Mouse (Mus musculus): ENCODE results near the gene Lsamp. TPM values are rescaled to one million over a fixed set of nuclear protein-coding genes. Genes with fewer than 3 reads are reported as not detected.

The Lsamp gene
- polyA plus RNA-seq, 1 experiment from 2014 or later: 8.4 TPM

DNA sequence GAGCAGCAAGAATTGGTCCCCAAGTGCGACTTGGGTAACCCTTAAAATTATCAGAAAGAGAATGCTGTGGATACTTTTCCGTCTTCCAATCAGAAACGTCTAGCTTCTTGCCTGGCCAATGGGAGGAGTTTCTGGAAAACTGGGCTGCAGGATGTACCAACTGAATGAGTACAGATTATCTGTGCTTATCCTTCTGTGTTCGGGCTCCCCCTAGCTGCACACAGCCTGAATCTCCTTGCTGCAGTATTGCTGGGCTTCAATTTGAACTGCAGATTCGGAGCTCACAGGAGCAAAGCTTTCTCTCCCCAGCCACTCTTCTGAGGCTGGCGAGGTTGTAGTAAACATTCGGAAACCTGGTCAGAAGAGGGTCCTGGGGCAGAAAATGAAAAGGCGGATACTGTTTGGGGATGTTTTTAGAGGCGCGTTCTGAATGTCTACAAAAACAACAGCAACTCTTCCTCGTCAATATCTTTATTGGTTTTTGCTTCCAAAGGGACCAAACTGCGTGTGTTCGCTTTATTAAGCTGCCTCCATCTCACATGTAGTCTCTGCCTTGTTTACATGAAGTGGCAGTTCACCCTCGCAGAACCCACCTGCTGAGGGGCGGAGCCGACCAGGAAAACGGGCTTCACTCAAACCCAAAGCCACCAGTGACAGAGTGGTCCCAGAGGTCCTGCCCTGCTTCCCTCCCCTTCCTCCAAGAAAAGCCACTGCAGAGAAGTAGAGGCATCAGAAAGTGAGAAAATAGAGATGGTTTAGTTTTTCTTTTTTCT, 984.1 kb downstream of the Lsamp start:
- WGBS: 19% methylated on average over 17 of the region's 17 CpGs
- Histone ChIP-seq H3K4me2 (replicated peaks) (peak overlapping the region; percentile 50), H3K36me3 (no peaks in the 10 kb centered on the region), H3K9ac (no peak overlapping the region), H3K27me3 (no peaks in the 10 kb centered on the region), H3K9me3 (replicated peaks) (no peaks in the 10 kb centered on the region), H3K27ac (replicated peaks) (no peak overlapping the region), H3K4me3 (replicated peaks) (peak overlapping the region; percentile 30), H3K4me1 (no peaks in the 10 kb centered on the region)
- peak; percentile 88 for ATAC-seq (ENCODE audit: insufficient number of reproducible peaks, low FRiP score, low TSS enrichment, low read depth)

DNA sequence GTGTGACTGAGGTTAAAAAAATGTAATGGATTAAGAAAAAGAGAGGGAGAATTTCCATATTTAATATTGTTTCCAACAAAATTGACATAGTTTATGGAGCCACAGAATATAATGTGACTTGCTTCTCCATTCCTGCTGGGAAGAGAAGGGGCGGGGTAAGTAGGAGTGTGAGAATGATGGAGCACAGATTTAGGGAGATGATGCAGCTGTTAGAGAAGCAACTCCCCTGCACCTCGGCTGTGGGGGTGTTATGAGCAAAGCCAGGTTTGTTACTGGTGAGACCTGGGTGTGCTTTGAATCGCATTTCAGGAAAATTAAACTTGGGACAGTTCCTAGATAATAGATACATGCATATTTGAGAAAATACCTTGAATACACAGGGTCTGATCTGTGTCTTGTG, 987.2 kb downstream of the Lsamp start:
- no peak for ATAC-seq (ENCODE audit: insufficient number of reproducible peaks, low FRiP score, low TSS enrichment, low read depth)
- 68% methylated on average over 3 of the region's 3 CpGs for WGBS
- H3K9ac ChIP-seq: no peak overlapping the region
- no peaks in the 10 kb centered on the region for H3K36me3 ChIP-seq
- no peak overlapping the region for H3K27ac ChIP-seq (replicated peaks)
- H3K27me3 ChIP-seq: no peaks in the 10 kb centered on the region
- H3K9me3 ChIP-seq (replicated peaks): no peaks in the 10 kb centered on the region
- H3K4me1 ChIP-seq: no peaks in the 10 kb centered on the region
- no peak overlapping the region for H3K4me2 ChIP-seq (replicated peaks)
- H3K4me3 ChIP-seq (replicated peaks): no peak overlapping the region

DNA sequence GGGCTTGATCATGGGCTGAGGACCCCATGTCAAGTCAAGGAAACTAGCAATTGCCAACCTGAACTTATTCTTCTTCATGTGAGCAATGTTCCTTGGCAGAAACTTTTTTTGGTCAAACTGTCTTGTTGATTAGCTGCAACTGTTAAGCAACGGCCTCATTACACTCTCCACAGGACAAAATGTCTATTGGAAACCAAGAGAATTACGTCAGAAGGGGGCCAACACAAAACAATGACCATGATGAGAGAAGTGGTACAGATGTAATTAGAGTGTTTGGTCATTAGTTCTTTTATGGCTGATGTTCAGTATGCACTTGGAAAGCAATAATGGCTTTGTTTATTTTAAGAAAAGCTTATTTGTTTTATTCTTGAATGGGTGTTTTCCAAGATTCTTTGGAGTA, 989.9 kb downstream of the Lsamp start:
- WGBS: 73% methylated on average over 2 of the region's 2 CpGs
- no peaks in the 10 kb centered on the region for H3K27me3 ChIP-seq
- no peaks in the 10 kb centered on the region for H3K36me3 ChIP-seq
- H3K4me2 ChIP-seq (replicated peaks): no peak overlapping the region
- no peak overlapping the region for H3K27ac ChIP-seq (replicated peaks)
- no peak overlapping the region for H3K9ac ChIP-seq
- H3K4me3 ChIP-seq (replicated peaks): no peak overlapping the region
- H3K4me1 ChIP-seq: no peaks in the 10 kb centered on the region
- ATAC-seq (ENCODE audit: insufficient number of reproducible peaks, low FRiP score, low TSS enrichment, low read depth): no peak
- H3K9me3 ChIP-seq (replicated peaks): no peaks in the 10 kb centered on the region

DNA sequence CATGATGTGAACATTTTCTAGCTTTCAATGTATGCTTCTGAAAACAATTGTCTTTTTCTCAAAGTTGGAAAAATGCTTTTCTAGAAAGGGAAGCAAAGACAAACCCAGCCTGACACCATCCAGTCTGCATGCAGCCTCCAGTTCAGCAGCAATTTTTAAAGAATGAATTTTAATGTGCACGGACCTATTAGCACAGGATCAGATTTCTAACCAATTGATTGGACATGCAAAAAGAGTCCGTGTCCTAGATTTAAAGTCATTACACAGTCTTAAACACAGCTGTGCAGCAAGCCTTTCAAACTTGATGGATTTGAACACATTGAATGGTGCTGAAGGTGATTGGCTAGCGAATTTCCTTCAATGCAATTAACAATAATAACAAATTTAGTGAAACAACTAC, 998.9 kb downstream of the Lsamp start:
- 26% methylated on average over 3 of the region's 3 CpGs for WGBS
- no peak for ATAC-seq (ENCODE audit: insufficient number of reproducible peaks, low FRiP score, low TSS enrichment, low read depth)
- H3K4me2 ChIP-seq (replicated peaks): no peak overlapping the region

DNA sequence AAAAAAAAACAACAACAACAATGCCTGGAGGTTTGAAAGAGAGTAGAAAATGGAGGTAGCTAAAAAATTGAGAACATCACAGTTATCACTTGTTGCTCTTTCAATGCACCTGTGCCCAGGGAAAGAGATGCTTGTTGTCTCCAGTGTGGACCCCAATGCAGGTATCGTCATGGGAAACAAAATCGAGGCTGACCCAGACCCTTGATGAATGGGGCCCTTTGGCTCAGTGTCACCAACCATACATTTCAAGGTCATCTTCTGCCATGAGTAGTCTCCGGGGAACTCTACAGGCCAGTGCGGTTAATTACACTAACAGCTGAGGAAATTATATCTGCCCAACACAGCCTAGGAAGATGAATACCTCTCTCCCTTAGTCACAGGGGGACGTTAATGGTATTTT, 1023.4 kb downstream of the Lsamp start:
- Histone ChIP-seq H3K36me3 (no peaks in the 10 kb centered on the region), H3K4me3 (replicated peaks) (no peak overlapping the region), H3K27ac (replicated peaks) (no peak overlapping the region), H3K4me2 (replicated peaks) (no peak overlapping the region), H3K9ac (no peak overlapping the region), H3K4me1 (no peaks in the 10 kb centered on the region), H3K9me3 (replicated peaks) (no peaks in the 10 kb centered on the region), H3K27me3 (no peaks in the 10 kb centered on the region)
- no peak for ATAC-seq (ENCODE audit: insufficient number of reproducible peaks, low FRiP score, low TSS enrichment, low read depth)
- 75% methylated on average over 5 of the region's 5 CpGs for WGBS

More for the DNA sequence above, 998.9 kb downstream of the Lsamp start:
- no peak overlapping the region for H3K4me3 ChIP-seq (replicated peaks)
- H3K4me1 ChIP-seq: no peaks in the 10 kb centered on the region
- no peaks in the 10 kb centered on the region for H3K27me3 ChIP-seq
- no peaks in the 10 kb centered on the region for H3K9me3 ChIP-seq (replicated peaks)
- H3K27ac ChIP-seq (replicated peaks): no peak overlapping the region
- no peak overlapping the region for H3K9ac ChIP-seq
- no peaks in the 10 kb centered on the region for H3K36me3 ChIP-seq

DNA sequence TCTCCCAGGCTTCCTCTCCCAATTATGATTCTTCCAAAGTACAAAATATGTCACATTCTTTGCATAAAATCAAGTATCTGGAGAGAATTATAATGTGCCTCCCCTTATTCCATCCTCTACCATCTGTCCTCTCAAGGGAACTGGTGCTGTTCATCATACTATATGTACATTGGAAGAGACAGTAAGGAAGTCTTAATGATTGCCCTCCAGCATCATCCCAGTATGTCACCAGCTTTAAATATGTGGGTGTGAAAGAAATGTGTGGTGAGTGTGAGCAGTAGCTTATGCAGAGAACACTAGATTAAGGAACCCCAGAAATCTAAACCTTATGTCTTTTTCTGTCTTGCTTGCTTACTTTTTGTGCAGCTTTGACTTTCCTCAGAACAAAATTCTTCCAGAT, 1050.6 kb downstream of the Lsamp start:
- no peak overlapping the region for H3K4me3 ChIP-seq (replicated peaks)
- no peaks in the 10 kb centered on the region for H3K9me3 ChIP-seq (replicated peaks)
- no peaks in the 10 kb centered on the region for H3K36me3 ChIP-seq
- H3K27me3 ChIP-seq: no peaks in the 10 kb centered on the region
- no peak overlapping the region for H3K4me2 ChIP-seq (replicated peaks)
- no peak for ATAC-seq (ENCODE audit: insufficient number of reproducible peaks, low FRiP score, low TSS enrichment, low read depth)
- H3K9ac ChIP-seq: no peak overlapping the region
- no peaks in the 10 kb centered on the region for H3K4me1 ChIP-seq
- H3K27ac ChIP-seq (replicated peaks): no peak overlapping the region

DNA sequence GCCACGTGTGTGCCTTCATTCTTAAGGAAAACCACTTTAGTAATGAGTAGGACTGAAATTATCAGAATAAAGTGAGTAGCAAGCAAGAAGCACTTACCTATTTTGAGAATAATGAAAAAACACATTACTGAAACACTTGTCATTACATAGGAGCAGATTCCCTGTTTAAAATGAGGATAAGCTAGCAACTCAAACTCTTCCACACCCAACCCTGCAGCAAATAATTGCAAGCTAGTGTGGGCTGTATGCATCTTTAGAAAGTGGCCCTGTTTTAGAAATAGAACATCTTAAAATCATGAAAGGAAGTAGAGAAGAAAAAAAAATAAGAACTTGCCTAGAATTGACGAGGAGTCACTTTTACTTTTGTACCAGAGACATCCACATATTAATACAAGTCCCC, 1057.5 kb downstream of the Lsamp start:
- no peak overlapping the region for H3K4me2 ChIP-seq (replicated peaks)
- no peak overlapping the region for H3K9ac ChIP-seq
- no peak for ATAC-seq (ENCODE audit: insufficient number of reproducible peaks, low FRiP score, low TSS enrichment, low read depth)
- WGBS: 59% methylated on average over 2 of the region's 2 CpGs
- no peaks in the 10 kb centered on the region for H3K27me3 ChIP-seq
- H3K4me1 ChIP-seq: no peaks in the 10 kb centered on the region
- no peak overlapping the region for H3K4me3 ChIP-seq (replicated peaks)
- H3K36me3 ChIP-seq: no peaks in the 10 kb centered on the region
- H3K27ac ChIP-seq (replicated peaks): no peak overlapping the region
- H3K9me3 ChIP-seq (replicated peaks): no peaks in the 10 kb centered on the region

DNA sequence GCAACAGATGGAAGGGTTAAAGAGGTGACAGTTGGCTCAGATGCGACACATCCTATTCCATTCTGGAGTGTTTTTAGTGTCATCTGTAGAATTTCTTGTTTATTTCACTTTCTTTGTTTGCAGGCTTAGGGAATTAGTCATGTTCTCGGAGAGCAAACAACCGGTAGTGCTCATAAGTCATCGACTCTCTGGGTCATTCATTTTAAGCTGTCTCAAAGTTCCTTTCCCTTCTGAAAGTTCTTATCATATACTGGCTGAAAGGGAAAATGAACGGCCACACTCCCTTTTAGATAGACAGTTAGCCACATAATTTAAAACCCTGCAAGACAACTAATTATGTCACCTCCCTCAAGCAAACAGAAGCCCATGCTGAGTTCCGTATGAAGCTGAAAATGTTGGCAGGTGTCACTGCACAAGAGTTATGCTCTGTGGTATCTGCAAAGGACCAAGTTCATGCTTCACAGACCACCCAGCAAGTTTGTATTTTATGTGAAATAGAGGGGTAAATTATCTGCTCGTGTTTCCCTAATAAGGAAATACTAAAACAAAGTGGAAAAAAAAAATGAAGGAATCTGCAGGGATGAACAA, 1079.2 kb downstream of the Lsamp start:
- H3K36me3 ChIP-seq: no peaks in the 10 kb centered on the region
- 66% methylated on average over 7 of the region's 7 CpGs for WGBS

DNA sequence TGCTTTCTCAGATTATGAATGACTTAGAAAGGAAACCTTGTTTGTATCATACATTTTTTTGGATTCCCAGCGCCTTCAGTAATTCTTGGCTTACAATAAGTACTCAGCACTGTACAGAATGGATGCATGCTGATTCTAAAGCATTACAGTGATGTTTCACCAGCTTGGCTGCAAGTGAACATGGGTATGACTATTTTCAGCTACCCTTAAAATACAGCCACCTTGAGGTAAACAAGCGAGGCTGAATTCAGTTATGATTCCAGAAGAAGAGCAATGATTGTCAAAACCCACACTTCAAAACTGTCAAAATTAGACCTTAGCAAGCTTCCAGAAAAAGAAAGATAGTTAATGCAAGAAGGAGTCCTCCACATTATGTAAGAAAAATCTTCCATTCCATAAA, 1089.3 kb downstream of the Lsamp start:
- Histone ChIP-seq H3K9me3 (replicated peaks) (no peaks in the 10 kb centered on the region), H3K4me1 (no peaks in the 10 kb centered on the region), H3K4me3 (replicated peaks) (no peak overlapping the region), H3K36me3 (no peaks in the 10 kb centered on the region), H3K4me2 (replicated peaks) (no peak overlapping the region), H3K9ac (no peak overlapping the region), H3K27ac (replicated peaks) (no peak overlapping the region), H3K27me3 (no peaks in the 10 kb centered on the region)
- 91% methylated on average over 2 of the region's 2 CpGs for WGBS
- no peak for ATAC-seq (ENCODE audit: insufficient number of reproducible peaks, low FRiP score, low TSS enrichment, low read depth)

More for the DNA sequence above, 1079.2 kb downstream of the Lsamp start:
- Histone ChIP-seq H3K4me1 (no peaks in the 10 kb centered on the region), H3K9ac (no peak overlapping the region), H3K4me3 (replicated peaks) (no peak overlapping the region), H3K4me2 (replicated peaks) (no peak overlapping the region), H3K27me3 (no peaks in the 10 kb centered on the region), H3K27ac (replicated peaks) (no peak overlapping the region), H3K9me3 (replicated peaks) (no peaks in the 10 kb centered on the region)
- no peak for ATAC-seq (ENCODE audit: insufficient number of reproducible peaks, low FRiP score, low TSS enrichment, low read depth)

DNA sequence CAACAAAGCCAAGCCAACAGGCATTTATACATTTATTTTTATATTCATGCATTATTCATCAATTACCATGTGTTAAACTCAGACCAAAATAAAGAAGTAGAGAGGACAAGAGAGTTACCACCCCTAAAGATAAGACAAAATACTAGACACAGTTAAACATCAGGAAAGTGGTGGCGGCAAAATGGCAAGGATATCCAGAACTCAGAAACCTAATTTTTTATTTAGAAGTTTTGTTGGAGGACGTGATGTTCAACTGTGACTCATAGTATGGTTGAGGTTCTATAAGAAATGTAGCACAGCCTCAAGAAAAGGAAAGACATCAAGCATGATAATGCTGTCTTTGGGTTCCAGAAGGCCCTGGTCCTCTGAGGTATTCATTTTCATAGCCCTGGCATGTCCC, 1104.5 kb downstream of the Lsamp start:
- no peak overlapping the region for H3K9ac ChIP-seq
- no peaks in the 10 kb centered on the region for H3K9me3 ChIP-seq (replicated peaks)
- H3K4me2 ChIP-seq (replicated peaks): no peak overlapping the region
- no peaks in the 10 kb centered on the region for H3K36me3 ChIP-seq
- H3K27ac ChIP-seq (replicated peaks): no peak overlapping the region
- no peak overlapping the region for H3K4me3 ChIP-seq (replicated peaks)
- H3K27me3 ChIP-seq: no peaks in the 10 kb centered on the region
- H3K4me1 ChIP-seq: no peaks in the 10 kb centered on the region
- 81% methylated on average over 2 of the region's 2 CpGs for WGBS
- no peak for ATAC-seq (ENCODE audit: insufficient number of reproducible peaks, low FRiP score, low TSS enrichment, low read depth)

DNA sequence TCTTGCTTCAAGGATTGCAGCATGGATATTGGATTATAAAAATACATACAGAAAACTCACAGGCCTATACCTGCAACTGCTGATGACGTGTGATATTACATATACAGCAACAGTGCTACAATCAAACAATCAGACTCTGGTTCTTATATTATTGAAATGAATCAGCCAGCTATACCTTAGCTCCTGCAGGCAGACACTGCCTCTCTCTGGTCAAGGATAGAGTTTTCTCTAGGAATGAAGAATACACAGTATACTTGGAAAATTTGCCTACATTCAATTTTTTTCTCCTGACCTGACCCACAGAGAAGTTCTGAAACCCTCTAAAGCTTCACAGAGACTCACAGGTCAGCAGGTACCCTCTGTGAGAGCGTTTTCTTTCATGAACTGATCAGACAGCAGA, 1105.9 kb downstream of the Lsamp start:
- H3K4me2 ChIP-seq (replicated peaks): no peak overlapping the region

DNA sequence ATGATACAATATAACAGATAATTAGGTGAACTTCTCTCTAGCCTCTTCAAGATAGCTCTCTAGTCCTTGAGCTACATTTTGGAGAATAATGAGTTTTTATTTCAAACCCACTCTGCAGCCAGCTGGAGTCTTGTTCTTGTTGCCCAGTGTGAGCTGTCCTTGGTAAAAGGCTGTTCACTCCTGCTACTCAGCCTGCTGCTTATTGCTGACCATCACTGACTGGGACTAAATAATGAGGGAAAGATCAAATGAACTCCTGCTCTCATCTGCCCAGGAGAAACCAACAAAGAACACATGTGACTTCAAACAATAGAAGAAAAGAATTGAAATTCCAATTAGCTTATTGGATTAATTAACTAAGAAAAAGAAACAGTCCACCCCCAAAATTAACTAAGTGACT, 1107.1 kb downstream of the Lsamp start:
- no peak for ATAC-seq (ENCODE audit: insufficient number of reproducible peaks, low FRiP score, low TSS enrichment, low read depth)
- Histone ChIP-seq H3K4me1 (no peaks in the 10 kb centered on the region), H3K4me2 (replicated peaks) (no peak overlapping the region), H3K9ac (no peak overlapping the region), H3K4me3 (replicated peaks) (no peak overlapping the region), H3K36me3 (no peaks in the 10 kb centered on the region), H3K9me3 (replicated peaks) (no peaks in the 10 kb centered on the region), H3K27me3 (no peaks in the 10 kb centered on the region), H3K27ac (replicated peaks) (no peak overlapping the region)

More for the DNA sequence above, 1105.9 kb downstream of the Lsamp start:
- H3K9me3 ChIP-seq (replicated peaks): no peaks in the 10 kb centered on the region
- H3K4me1 ChIP-seq: no peaks in the 10 kb centered on the region
- no peak for ATAC-seq (ENCODE audit: insufficient number of reproducible peaks, low FRiP score, low TSS enrichment, low read depth)
- no peaks in the 10 kb centered on the region for H3K27me3 ChIP-seq
- WGBS: 59% methylated on average over 2 of the region's 2 CpGs
- H3K4me3 ChIP-seq (replicated peaks): no peak overlapping the region
- H3K36me3 ChIP-seq: no peaks in the 10 kb centered on the region
- H3K9ac ChIP-seq: no peak overlapping the region
- H3K27ac ChIP-seq (replicated peaks): no peak overlapping the region

Data from embryonic facial prominence, embryonic 15.5 days (tissue).